Mouse (Mus musculus): ENCODE measurements around the gene Usp19. TPM values are rescaled to one million over a fixed set of nuclear protein-coding genes. Genes with fewer than 3 reads are reported as not detected.
A peak's percentile ranks its signal among the peaks of the same experiment; 100 is the strongest.

The Usp19 gene
- polyA plus RNA-seq, 1 experiment = 335 TPM

GRCm38 (mm10) chr9:108456953-108457352 lies 33.4 kb upstream of the Usp19 start:
- WGBS = 94% methylated on average over 10 of the region's 10 CpGs
- no peak for DNase-seq
- Histone ChIP-seq H3K36me3 (ENCODE audit: control insufficient read depth, insufficient read depth, low read length) (no peaks in the 10 kb centered on the region), H3K4me1 (replicated peaks; ENCODE audit: control insufficient read depth, insufficient read depth, low read length) (peaks cover 14% of the 10 kb centered on the region), H3K27me3 (ENCODE audit: control insufficient read depth, insufficient read depth, low read length) (no peaks in the 10 kb centered on the region), H3K4me3 (ENCODE audit: control insufficient read depth, insufficient read depth, low read length) (no peak overlapping the region), H3K27ac (ENCODE audit: control insufficient read depth, insufficient read depth, low read length) (no peak overlapping the region)
- TF ChIP-seq POLR2A (IDR thresholded peaks at IDR 0.05; ENCODE audit: control insufficient read depth, extremely low read depth, insufficient read depth, low read length, poor library complexity) (no peak), CTCF (IDR thresholded peaks at IDR 0.05; ENCODE audit: borderline replicate concordance, control insufficient read depth, extremely low read depth, insufficient read depth, low read length, poor library complexity) (no peak)

- TF ChIP-seq POLR2A (IDR thresholded peaks at IDR 0.05; ENCODE audit: control insufficient read depth, extremely low read depth, insufficient read depth, low read length, poor library complexity) = no peak
- Histone ChIP-seq H3K27ac (ENCODE audit: control insufficient read depth, insufficient read depth, low read length) (no peak overlapping the region), H3K4me3 (ENCODE audit: control insufficient read depth, insufficient read depth, low read length) (no peak overlapping the region; the same call in 1 of the 2 replicates), H3K27me3 (ENCODE audit: control insufficient read depth, insufficient read depth, low read length) (no peaks in the 10 kb centered on the region), H3K36me3 (ENCODE audit: control insufficient read depth, insufficient read depth, low read length) (peaks cover 15% of the 10 kb centered on the region), H3K4me1 (replicated peaks; ENCODE audit: control insufficient read depth, insufficient read depth, low read length) (peaks cover 11% of the 10 kb centered on the region)
- DNase-seq = no peak
- 96% methylated on average over 1 of the region's 1 CpGs for WGBS
Measured at GRCm38 (mm10) chr9:108459939-108460318, 30.5 kb upstream of the Usp19 start.

GRCm38 (mm10) chr9:108460319-108461178 lies 29.9 kb upstream of the Usp19 start, which contains the start of gene Ccdc71:
Gene Ccdc71 (plus strand): TSS chr9:108460527.
- under 1% methylated on average over 51 of the region's 52 CpGs for WGBS

GRCm38 (mm10) chr9:108461181-108461631 lies 29.2 kb upstream of the Usp19 start, which contains the start of gene Klhdc8b:
Gene Klhdc8b (minus strand): TSS chr9:108461581.
- no peaks in the 10 kb centered on the region for H3K27me3 ChIP-seq (ENCODE audit: control insufficient read depth, insufficient read depth, low read length)
- DNase-seq = no peak
- WGBS = 37% methylated on average over 11 of the region's 11 CpGs
- TF ChIP-seq POLR2A (IDR thresholded peaks at IDR 0.05; ENCODE audit: control insufficient read depth, extremely low read depth, insufficient read depth, low read length, poor library complexity) (no peak), CTCF (IDR thresholded peaks at IDR 0.05; ENCODE audit: borderline replicate concordance, control insufficient read depth, extremely low read depth, insufficient read depth, low read length, poor library complexity) (no peak)
- peak within 1 kb of the TSS; percentile 77 for H3K4me3 ChIP-seq (ENCODE audit: control insufficient read depth, insufficient read depth, low read length)
- H3K36me3 ChIP-seq (ENCODE audit: control insufficient read depth, insufficient read depth, low read length) = peaks cover 18% of the 10 kb centered on the region
- peaks cover 11% of the 10 kb centered on the region for H3K4me1 ChIP-seq (replicated peaks; ENCODE audit: control insufficient read depth, insufficient read depth, low read length)
- peak within 1 kb of the TSS; percentile 9; the same call in 1 of the 2 replicates for H3K27ac ChIP-seq (ENCODE audit: control insufficient read depth, insufficient read depth, low read length)

More at GRCm38 (mm10) chr9:108460319-108461178, 29.9 kb upstream of the Usp19 start, which contains the start of gene Ccdc71:
- Histone ChIP-seq H3K4me3 (ENCODE audit: control insufficient read depth, insufficient read depth, low read length) (peak within 1 kb of the TSS; percentile 77), H3K27ac (ENCODE audit: control insufficient read depth, insufficient read depth, low read length) (peak within 1 kb of the TSS; percentile 9; the same call in 1 of the 2 replicates), H3K36me3 (ENCODE audit: control insufficient read depth, insufficient read depth, low read length) (peaks cover 18% of the 10 kb centered on the region), H3K27me3 (ENCODE audit: control insufficient read depth, insufficient read depth, low read length) (no peaks in the 10 kb centered on the region), H3K4me1 (replicated peaks; ENCODE audit: control insufficient read depth, insufficient read depth, low read length) (peaks cover 11% of the 10 kb centered on the region)
- TF ChIP-seq POLR2A (IDR thresholded peaks at IDR 0.05; ENCODE audit: control insufficient read depth, extremely low read depth, insufficient read depth, low read length, poor library complexity) (peak; percentile 73), CTCF (IDR thresholded peaks at IDR 0.05; ENCODE audit: borderline replicate concordance, control insufficient read depth, extremely low read depth, insufficient read depth, low read length, poor library complexity) (0 out of 2 replicates have a peak, but pooled peaks have one; percentile 27)
- peak; percentile 87 for DNase-seq

- H3K36me3 ChIP-seq (ENCODE audit: control insufficient read depth, insufficient read depth, low read length) = peaks cover 18% of the 10 kb centered on the region
- no peaks in the 10 kb centered on the region for H3K27me3 ChIP-seq (ENCODE audit: control insufficient read depth, insufficient read depth, low read length)
- DNase-seq = no peak
- no peak overlapping the region for H3K4me3 ChIP-seq (ENCODE audit: control insufficient read depth, insufficient read depth, low read length)
- H3K27ac ChIP-seq (ENCODE audit: control insufficient read depth, insufficient read depth, low read length) = no peak overlapping the region
- 91% methylated on average over 5 of the region's 5 CpGs for WGBS
- peaks cover 11% of the 10 kb centered on the region for H3K4me1 ChIP-seq (replicated peaks; ENCODE audit: control insufficient read depth, insufficient read depth, low read length)
- TF ChIP-seq CTCF (IDR thresholded peaks at IDR 0.05; ENCODE audit: borderline replicate concordance, control insufficient read depth, extremely low read depth, insufficient read depth, low read length, poor library complexity) (no peak), POLR2A (IDR thresholded peaks at IDR 0.05; ENCODE audit: control insufficient read depth, extremely low read depth, insufficient read depth, low read length, poor library complexity) (no peak)
Measured at GRCm38 (mm10) chr9:108461675-108462074, 28.7 kb upstream of the Usp19 start.

- Histone ChIP-seq H3K36me3 (ENCODE audit: control insufficient read depth, insufficient read depth, low read length) (peaks cover 18% of the 10 kb centered on the region), H3K4me1 (replicated peaks; ENCODE audit: control insufficient read depth, insufficient read depth, low read length) (peaks cover 11% of the 10 kb centered on the region), H3K4me3 (ENCODE audit: control insufficient read depth, insufficient read depth, low read length) (no peak overlapping the region), H3K27ac (ENCODE audit: control insufficient read depth, insufficient read depth, low read length) (no peak overlapping the region), H3K27me3 (ENCODE audit: control insufficient read depth, insufficient read depth, low read length) (no peaks in the 10 kb centered on the region)
- WGBS = 95% methylated on average over 10 of the region's 10 CpGs
- DNase-seq = no peak
- TF ChIP-seq POLR2A (IDR thresholded peaks at IDR 0.05; ENCODE audit: control insufficient read depth, extremely low read depth, insufficient read depth, low read length, poor library complexity) (no peak), CTCF (IDR thresholded peaks at IDR 0.05; ENCODE audit: borderline replicate concordance, control insufficient read depth, extremely low read depth, insufficient read depth, low read length, poor library complexity) (no peak)
Measured at GRCm38 (mm10) chr9:108462192-108462591, 28.2 kb upstream of the Usp19 start.

Measured in thymus, adult 2 months (tissue).